Mouse (Mus musculus) intestine, postnatal 0 days (tissue): ENCODE measurements around the gene Mpdz. TPM values are rescaled to one million over a fixed set of nuclear protein-coding genes. Genes with fewer than 3 reads are reported as not detected.

ENCODE experiments used
- ATAC-seq: fragments of 200-750 bp; cut with Nextera tagmentation; 2 replicates; pipeline ENCODE4 v1.8.0; 2017; ENCODE audit warnings: mild to moderate bottlenecking, moderate TSS enrichment, moderate library complexity
- H3K27ac ChIP-seq: fragments of 300-500 bp; sonication (generic); 2 replicates; pipeline ENCODE4 v1.5.1; 2014; ENCODE audit warnings: mild to moderate bottlenecking, low read depth, low read length, moderate library complexity
- H3K27me3 ChIP-seq: fragments of 300-500 bp; sonication (generic); replicated peaks from 2 replicates; pipeline ENCODE4 v1.6.1; 2014; ENCODE audit warnings: low read length, mixed read lengths; ENCODE audit not compliant: control insufficient read depth, insufficient read depth
- H3K36me3 ChIP-seq: fragments of 300-500 bp; sonication (generic); 2 replicates; pipeline ENCODE4 v1.6.1; 2014; ENCODE audit warnings: mild to moderate bottlenecking, moderate library complexity; ENCODE audit not compliant: control insufficient read depth, insufficient read depth
- H3K4me1 ChIP-seq: fragments of 300-500 bp; sonication (generic); replicated peaks from 2 replicates; pipeline ENCODE4 v1.6.1; 2014; ENCODE audit warnings: antibody characterized with exemption, low read length, mixed read lengths; ENCODE audit not compliant: control insufficient read depth, insufficient read depth
- H3K4me2 ChIP-seq: fragments of 300-500 bp; sonication (generic); replicated peaks from 2 replicates; pipeline ENCODE4 v1.6.1; 2014; ENCODE audit warnings: low read depth, mild to moderate bottlenecking, moderate library complexity
- H3K4me3 ChIP-seq: fragments of 300-500 bp; sonication (generic); 2 replicates; pipeline ENCODE4 v1.5.1; 2014; ENCODE audit warnings: low read depth, low read length
- H3K9ac ChIP-seq: fragments of 300-500 bp; sonication (generic); 2 replicates; pipeline ENCODE4 v1.6.1; 2014; ENCODE audit warnings: mild to moderate bottlenecking, low read depth, low read length
- H3K9me3 ChIP-seq: fragments of 300-500 bp; sonication (generic); 2 replicates; pipeline ENCODE4 v1.6.1; 2016; ENCODE audit warnings: mixed run types; ENCODE audit not compliant: control insufficient read depth
- CTCF ChIP-seq: sonication (generic); IDR thresholded peaks from 2 replicates; pipeline ENCODE4 v1.5.1; 2016; ENCODE audit warnings: low read depth, mild to moderate bottlenecking, control low read depth, antibody characterized with exemption, moderate library complexity
- WGBS: fragments of 180-500 bp; shearing (Covaris S2); extraction: QIAGEN DNeasy Blood & Tissue Kit; methylation state at CpG from one replicate; pipeline ENCODE4 v1.1.7; 2014; 5-methylcytosine and 5-hydroxymethylcytosine counted together
- polyA plus RNA-seq: library from polyadenylated mRNA; unstranded; fragments of >200 nt; fragmentation: Nextera tagmentation; extraction: Ambion mirVana; gene quantifications from 2 replicates; pipeline ENCODE4 v1.2.1, GENCODE M21; 2015

Gene Mpdz
- polyA plus RNA-seq, 1 experiment from 2014 or later, result 4.5 TPM

DNA sequence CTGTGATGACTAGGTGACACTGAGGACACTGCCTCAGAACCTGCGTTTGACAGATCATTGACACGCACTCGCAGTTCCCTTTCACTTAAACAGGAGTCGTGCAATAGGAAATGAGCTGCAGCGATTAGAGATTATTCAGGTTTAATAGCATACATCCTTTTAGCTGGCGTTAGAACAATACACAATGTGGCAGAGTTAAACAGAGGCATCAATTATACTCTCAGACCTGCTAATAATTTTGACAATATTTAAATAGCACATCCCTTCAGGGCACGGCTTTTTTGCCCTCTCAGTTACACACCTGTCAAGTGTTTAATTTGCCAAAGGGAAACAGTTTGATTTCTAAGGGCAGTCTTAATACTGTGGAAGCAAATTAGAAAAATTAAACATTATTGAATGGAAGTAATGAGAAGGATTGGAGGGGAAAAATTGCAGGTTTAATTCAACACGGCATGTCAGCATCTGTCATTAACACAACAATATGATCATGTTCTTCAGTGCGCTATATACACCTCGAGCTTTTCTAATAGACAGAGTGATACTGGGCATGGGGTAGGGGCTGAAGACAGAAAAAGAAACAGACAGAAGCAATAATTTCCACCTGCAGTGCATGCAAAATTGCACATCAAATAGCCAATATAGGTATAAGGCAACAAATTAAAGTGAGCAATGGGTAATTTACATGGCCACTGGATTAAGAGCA is 27.1 kb downstream of the Mpdz start:
- H3K9ac ChIP-seq, result no peak overlapping the region
- H3K36me3 ChIP-seq, result no peaks in the 10 kb centered on the region
- WGBS, result 79% methylated on average over 10 of the region's 10 CpGs
- H3K4me2 ChIP-seq, result no peak overlapping the region
- H3K27me3 ChIP-seq, result no peaks in the 10 kb centered on the region
- TF ChIP-seq CTCF, result no peak
- no peaks in the 10 kb centered on the region for H3K4me1 ChIP-seq
- no peak overlapping the region for H3K27ac ChIP-seq
- H3K4me3 ChIP-seq, result no peak overlapping the region
- ATAC-seq, result no peak
- H3K9me3 ChIP-seq, result no peaks in the 10 kb centered on the region

DNA sequence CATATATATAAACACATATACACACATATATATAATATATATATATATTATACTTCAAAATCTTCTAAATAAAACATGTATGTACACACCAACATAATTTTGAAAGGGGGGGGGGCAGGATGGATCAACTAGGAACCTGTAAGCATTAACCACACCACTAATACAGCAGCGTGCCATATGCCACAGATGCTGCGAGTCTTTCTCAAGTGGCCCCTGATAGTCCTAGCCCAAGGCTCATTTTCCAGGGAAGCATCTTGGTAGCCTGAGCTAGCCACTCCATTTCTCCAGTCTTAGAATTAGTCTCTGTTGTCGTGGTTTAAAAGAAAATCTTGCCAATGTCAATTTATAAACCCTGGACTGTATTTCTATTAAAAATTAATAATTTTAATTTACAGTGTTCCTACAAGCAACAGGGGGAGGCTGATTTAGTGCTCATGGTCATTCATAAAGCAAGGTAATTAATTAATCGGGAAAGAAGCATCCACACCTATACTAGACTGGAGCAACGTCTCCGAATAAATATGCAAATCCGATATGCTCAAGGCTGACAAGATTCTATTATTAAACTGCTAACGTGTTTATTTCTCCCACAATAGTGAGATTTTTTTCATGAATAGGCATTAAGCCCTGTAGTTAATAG is 27.8 kb downstream of the Mpdz start:
- H3K36me3 ChIP-seq, result no peaks in the 10 kb centered on the region
- TF ChIP-seq CTCF, result no peak
- H3K4me2 ChIP-seq, result no peak overlapping the region
- no peaks in the 10 kb centered on the region for H3K27me3 ChIP-seq
- H3K4me1 ChIP-seq, result no peaks in the 10 kb centered on the region
- no peak overlapping the region for H3K27ac ChIP-seq
- H3K9me3 ChIP-seq, result no peaks in the 10 kb centered on the region
- ATAC-seq, result no peak
- 88% methylated on average over 8 of the region's 8 CpGs for WGBS
- H3K9ac ChIP-seq, result no peak overlapping the region
- H3K4me3 ChIP-seq, result no peak overlapping the region

DNA sequence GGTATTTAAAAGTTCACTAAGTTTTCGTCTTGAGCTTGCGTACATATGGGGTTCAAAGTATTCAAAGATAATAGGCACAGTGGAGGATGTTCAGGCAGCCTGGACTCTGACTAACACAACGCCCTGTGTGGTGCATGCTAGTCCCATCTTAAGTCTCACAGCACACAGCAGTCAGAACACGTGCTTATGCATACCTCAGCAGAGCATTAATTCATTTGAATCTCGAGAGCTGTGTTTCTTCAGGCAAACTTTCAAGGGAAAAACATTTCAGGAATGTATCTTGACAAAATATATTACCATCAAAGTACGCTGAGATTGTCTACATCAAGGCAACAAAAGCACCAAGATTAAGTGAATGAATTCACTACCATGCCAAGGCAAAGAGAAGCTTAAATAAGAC is 45.7 kb downstream of the Mpdz start:
- Histone ChIP-seq H3K27me3 (no peaks in the 10 kb centered on the region), H3K27ac (no peak overlapping the region; the same call in 1 of the 2 replicates), H3K9me3 (no peaks in the 10 kb centered on the region), H3K4me2 (no peak overlapping the region), H3K36me3 (no peaks in the 10 kb centered on the region), H3K9ac (no peak overlapping the region), H3K4me3 (no peak overlapping the region), H3K4me1 (no peaks in the 10 kb centered on the region)
- 77% methylated on average over 6 of the region's 6 CpGs for WGBS
- no peak for ATAC-seq
- TF ChIP-seq CTCF, result no peak

DNA sequence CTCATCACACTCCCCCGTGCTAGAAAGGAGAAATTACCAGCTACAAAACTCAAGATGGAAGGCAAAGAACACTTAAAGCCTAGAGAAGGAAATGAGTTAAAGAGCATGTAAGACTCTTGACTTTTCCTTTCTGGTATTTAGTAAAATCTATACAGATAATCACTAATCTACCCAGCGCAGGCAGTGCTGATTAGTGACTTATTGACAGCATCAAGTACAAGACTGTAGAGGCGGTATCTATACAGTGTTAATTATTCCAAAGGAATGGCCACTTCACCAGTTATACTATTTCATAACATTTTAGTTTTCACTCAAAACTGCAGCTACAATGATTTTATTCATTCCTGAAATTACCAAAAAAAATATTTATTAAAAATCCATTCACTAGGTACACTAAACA is 49.7 kb downstream of the Mpdz start:
- no peak overlapping the region for H3K27ac ChIP-seq
- no peaks in the 10 kb centered on the region for H3K36me3 ChIP-seq
- no peaks in the 10 kb centered on the region for H3K9me3 ChIP-seq
- H3K4me1 ChIP-seq, result no peaks in the 10 kb centered on the region
- 88% methylated on average over 3 of the region's 3 CpGs for WGBS
- no peaks in the 10 kb centered on the region for H3K27me3 ChIP-seq
- ATAC-seq, result no peak
- no peak overlapping the region for H3K4me3 ChIP-seq
- H3K9ac ChIP-seq, result no peak overlapping the region
- no peak for TF ChIP-seq CTCF
- no peak overlapping the region for H3K4me2 ChIP-seq

DNA sequence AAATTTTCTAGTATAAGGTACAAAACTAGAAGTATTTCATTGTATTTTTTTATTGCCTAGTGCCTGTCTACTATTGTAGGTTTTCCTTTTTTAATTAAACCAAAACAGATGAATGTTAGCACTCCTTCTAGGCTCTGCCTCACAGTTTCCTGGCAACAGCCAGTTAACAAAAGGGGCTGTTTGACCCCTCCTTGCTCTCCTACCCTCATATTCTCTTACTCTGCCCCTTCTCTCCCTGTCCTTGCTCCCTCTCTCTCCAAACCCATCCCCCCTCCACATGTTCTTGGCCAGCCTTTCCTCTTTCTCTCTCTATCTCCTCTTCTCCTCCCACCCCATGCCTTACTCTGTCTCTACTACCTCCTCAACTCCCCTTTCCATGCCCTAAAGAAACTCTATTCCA is 53.4 kb downstream of the Mpdz start:
- Histone ChIP-seq H3K9me3 (no peaks in the 10 kb centered on the region), H3K4me2 (no peak overlapping the region), H3K4me1 (no peaks in the 10 kb centered on the region), H3K9ac (no peak overlapping the region), H3K4me3 (no peak overlapping the region), H3K27me3 (no peaks in the 10 kb centered on the region), H3K27ac (no peak overlapping the region), H3K36me3 (no peaks in the 10 kb centered on the region)
- no peak for TF ChIP-seq CTCF
- no peak for ATAC-seq

DNA sequence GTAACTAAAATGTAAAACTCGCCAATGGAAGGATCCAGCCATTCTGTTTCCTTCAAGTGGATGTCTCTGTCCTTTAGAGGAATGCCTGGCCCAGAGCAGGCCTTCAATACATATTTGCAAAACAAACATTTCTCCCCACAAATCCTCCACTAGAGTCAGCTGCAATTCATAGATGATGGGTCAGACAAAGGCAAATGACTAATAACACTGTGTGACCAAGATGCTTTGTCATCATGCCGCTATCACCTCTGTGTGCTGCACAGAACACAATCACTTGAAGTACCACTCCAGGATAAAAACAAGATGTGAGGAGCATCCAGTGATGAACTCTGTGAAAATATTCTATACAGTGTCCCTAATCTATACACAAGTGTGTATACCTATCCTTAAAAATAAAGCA is 55.0 kb downstream of the Mpdz start:
- H3K27ac ChIP-seq, result no peak overlapping the region
- no peak for TF ChIP-seq CTCF
- no peaks in the 10 kb centered on the region for H3K27me3 ChIP-seq
- H3K9ac ChIP-seq, result no peak overlapping the region
- H3K4me2 ChIP-seq, result no peak overlapping the region
- 83% methylated on average over 2 of the region's 2 CpGs for WGBS
- H3K4me3 ChIP-seq, result no peak overlapping the region
- H3K9me3 ChIP-seq, result no peaks in the 10 kb centered on the region
- H3K4me1 ChIP-seq, result no peaks in the 10 kb centered on the region
- ATAC-seq, result no peak
- H3K36me3 ChIP-seq, result no peaks in the 10 kb centered on the region

DNA sequence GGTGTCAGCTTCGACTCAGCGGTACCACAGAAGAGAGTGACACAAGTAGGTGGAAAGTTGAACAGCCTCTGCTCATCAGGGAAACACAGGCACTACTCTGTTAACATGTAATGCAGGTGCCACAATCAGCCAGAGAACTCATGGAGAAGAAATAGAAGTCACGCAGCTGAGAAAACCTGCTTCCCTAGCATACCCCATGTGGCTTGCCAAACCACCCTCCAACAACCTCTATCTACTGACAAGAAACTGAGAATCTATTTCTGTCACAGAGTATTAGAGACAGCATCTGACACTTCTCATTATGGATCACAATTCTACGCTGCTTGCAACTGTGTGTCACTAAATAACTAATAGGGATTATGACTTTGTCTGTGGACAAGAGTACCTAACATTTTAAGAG is 70.3 kb downstream of the Mpdz start:
- Histone ChIP-seq H3K27me3 (no peaks in the 10 kb centered on the region), H3K36me3 (no peaks in the 10 kb centered on the region), H3K27ac (no peak overlapping the region), H3K9me3 (no peaks in the 10 kb centered on the region), H3K4me2 (no peak overlapping the region), H3K4me3 (no peak overlapping the region), H3K9ac (no peak overlapping the region), H3K4me1 (no peaks in the 10 kb centered on the region)
- no peak for ATAC-seq
- TF ChIP-seq CTCF, result no peak
- 97% methylated on average over 4 of the region's 4 CpGs for WGBS
